Mouse (Mus musculus): ENCODE data around the gene Ube2r2. TPM values are rescaled to one million over a fixed set of nuclear protein-coding genes. Genes with fewer than 3 reads are reported as not detected.

The Ube2r2 gene
- total and polyA plus RNA-seq, 2 experiments = 30.4 to 40.4 TPM

- peaks cover 42% of the 10 kb centered on the region; the same call in 1 of the 2 replicates for H3K79me2 ChIP-seq (ENCODE audit: control insufficient read depth, insufficient read depth, low read length)
- no peak overlapping the region for H3K4me3 ChIP-seq (ENCODE audit: insufficient read depth, low read depth, low read length)
- no peaks in the 10 kb centered on the region; the same call in 1 of the 2 replicates for H3K36me3 ChIP-seq (ENCODE audit: control insufficient read depth, insufficient read depth, low read length)
- DNase-seq (ENCODE audit: extremely low read depth, low read depth, low spot score) = peak; percentile 89
- H3K4me1 ChIP-seq (ENCODE audit: control insufficient read depth, insufficient read depth, low read length) = peaks cover 33% of the 10 kb centered on the region
- no peak overlapping the region for H3K9ac ChIP-seq (ENCODE audit: low read depth, low read length)
- peak overlapping the region; percentile 60 for H3K27ac ChIP-seq (replicated peaks; ENCODE audit: insufficient read depth, low read depth, low read length)
- WGBS = 41% methylated on average over 2 of the region's 2 CpGs
- TF ChIP-seq POLR2A (IDR thresholded peaks at IDR 0.05; ENCODE audit: extremely low read depth, insufficient read depth, low read length) (no peak), CTCF (IDR thresholded peaks at IDR 0.05; ENCODE audit: low read depth, low read length) (no peak)
- no peaks in the 10 kb centered on the region for H3K27me3 ChIP-seq (ENCODE audit: control insufficient read depth, insufficient read depth, low read length)
Observed at GRCm38 (mm10) chr4:41142601-41143000, 7.1 kb downstream of the Ube2r2 start.

- WGBS = 93% methylated on average over 3 of the region's 3 CpGs
- Histone ChIP-seq H3K27ac (replicated peaks; ENCODE audit: insufficient read depth, low read depth, low read length) (no peak overlapping the region), H3K4me3 (ENCODE audit: insufficient read depth, low read depth, low read length) (no peak overlapping the region)
Observed at GRCm38 (mm10) chr4:41149891-41150290, 14.3 kb downstream of the Ube2r2 start.

GRCm38 (mm10) chr4:41151186-41151585, 15.6 kb downstream of the Ube2r2 start:
- no peak overlapping the region for H3K4me3 ChIP-seq (ENCODE audit: insufficient read depth, low read depth, low read length)
- no peak overlapping the region for H3K9ac ChIP-seq (ENCODE audit: low read depth, low read length)
- H3K79me2 ChIP-seq (ENCODE audit: control insufficient read depth, insufficient read depth, low read length) = peaks cover 31% of the 10 kb centered on the region
- TF ChIP-seq CTCF (IDR thresholded peaks at IDR 0.05; ENCODE audit: low read depth, low read length) = no peak
- no peak for TF ChIP-seq POLR2A (IDR thresholded peaks at IDR 0.05; ENCODE audit: extremely low read depth, insufficient read depth, low read length)
- no peaks in the 10 kb centered on the region for H3K36me3 ChIP-seq (ENCODE audit: control insufficient read depth, insufficient read depth, low read length)
- H3K4me1 ChIP-seq (ENCODE audit: control insufficient read depth, insufficient read depth, low read length) = peaks cover 16% of the 10 kb centered on the region; the same call in 1 of the 2 replicates
- H3K27me3 ChIP-seq (ENCODE audit: control insufficient read depth, insufficient read depth, low read length) = no peaks in the 10 kb centered on the region
- no peak overlapping the region for H3K27ac ChIP-seq (replicated peaks; ENCODE audit: insufficient read depth, low read depth, low read length)
- DNase-seq (ENCODE audit: extremely low read depth, low read depth, low spot score) = no peak
- WGBS = 94% methylated on average over 7 of the region's 7 CpGs

More at GRCm38 (mm10) chr4:41149891-41150290, 14.3 kb downstream of the Ube2r2 start:
- H3K27me3 ChIP-seq (ENCODE audit: control insufficient read depth, insufficient read depth, low read length) = no peaks in the 10 kb centered on the region
- H3K36me3 ChIP-seq (ENCODE audit: control insufficient read depth, insufficient read depth, low read length) = no peaks in the 10 kb centered on the region
- H3K79me2 ChIP-seq (ENCODE audit: control insufficient read depth, insufficient read depth, low read length) = peaks cover 35% of the 10 kb centered on the region
- TF ChIP-seq POLR2A (IDR thresholded peaks at IDR 0.05; ENCODE audit: extremely low read depth, insufficient read depth, low read length) (no peak), CTCF (IDR thresholded peaks at IDR 0.05; ENCODE audit: low read depth, low read length) (no peak)
- no peak for DNase-seq (ENCODE audit: extremely low read depth, low read depth, low spot score)
- H3K9ac ChIP-seq (ENCODE audit: low read depth, low read length) = no peak overlapping the region
- H3K4me1 ChIP-seq (ENCODE audit: control insufficient read depth, insufficient read depth, low read length) = peaks cover 19% of the 10 kb centered on the region

- Histone ChIP-seq H3K27ac (replicated peaks; ENCODE audit: insufficient read depth, low read depth, low read length) (no peak overlapping the region), H3K4me3 (ENCODE audit: insufficient read depth, low read depth, low read length) (no peak overlapping the region), H3K9ac (ENCODE audit: low read depth, low read length) (no peak overlapping the region), H3K27me3 (ENCODE audit: control insufficient read depth, insufficient read depth, low read length) (no peaks in the 10 kb centered on the region), H3K4me1 (ENCODE audit: control insufficient read depth, insufficient read depth, low read length) (peaks cover 16% of the 10 kb centered on the region), H3K79me2 (ENCODE audit: control insufficient read depth, insufficient read depth, low read length) (peaks cover 37% of the 10 kb centered on the region), H3K36me3 (ENCODE audit: control insufficient read depth, insufficient read depth, low read length) (no peaks in the 10 kb centered on the region; the same call in 1 of the 2 replicates)
- WGBS = 70% methylated on average over 3 of the region's 3 CpGs
- DNase-seq (ENCODE audit: extremely low read depth, low read depth, low spot score) = no peak
- TF ChIP-seq POLR2A (IDR thresholded peaks at IDR 0.05; ENCODE audit: extremely low read depth, insufficient read depth, low read length) = no peak
Observed at GRCm38 (mm10) chr4:41153146-41153545, 17.6 kb downstream of the Ube2r2 start.

GRCm38 (mm10) chr4:41156961-41157360, 21.4 kb downstream of the Ube2r2 start:
- Histone ChIP-seq H3K27me3 (ENCODE audit: control insufficient read depth, insufficient read depth, low read length) (no peaks in the 10 kb centered on the region), H3K36me3 (ENCODE audit: control insufficient read depth, insufficient read depth, low read length) (peaks cover 1% of the 10 kb centered on the region; the same call in 1 of the 2 replicates), H3K4me1 (ENCODE audit: control insufficient read depth, insufficient read depth, low read length) (peaks cover 14% of the 10 kb centered on the region), H3K9ac (ENCODE audit: low read depth, low read length) (no peak overlapping the region), H3K27ac (replicated peaks; ENCODE audit: insufficient read depth, low read depth, low read length) (no peak overlapping the region), H3K79me2 (ENCODE audit: control insufficient read depth, insufficient read depth, low read length) (peaks cover 43% of the 10 kb centered on the region), H3K4me3 (ENCODE audit: insufficient read depth, low read depth, low read length) (no peak overlapping the region)
- WGBS = 81% methylated on average over 9 of the region's 9 CpGs
- TF ChIP-seq POLR2A (IDR thresholded peaks at IDR 0.05; ENCODE audit: extremely low read depth, insufficient read depth, low read length) (no peak), CTCF (IDR thresholded peaks at IDR 0.05; ENCODE audit: low read depth, low read length) (no peak)
- DNase-seq (ENCODE audit: extremely low read depth, low read depth, low spot score) = no peak

- TF ChIP-seq CTCF (IDR thresholded peaks at IDR 0.05; ENCODE audit: low read depth, low read length) (no peak), POLR2A (IDR thresholded peaks at IDR 0.05; ENCODE audit: extremely low read depth, insufficient read depth, low read length) (no peak)
- 91% methylated on average over 1 of the region's 1 CpGs for WGBS
- no peaks in the 10 kb centered on the region for H3K27me3 ChIP-seq (ENCODE audit: control insufficient read depth, insufficient read depth, low read length)
- no peak overlapping the region for H3K27ac ChIP-seq (replicated peaks; ENCODE audit: insufficient read depth, low read depth, low read length)
- DNase-seq (ENCODE audit: extremely low read depth, low read depth, low spot score) = no peak
- no peak overlapping the region for H3K9ac ChIP-seq (ENCODE audit: low read depth, low read length)
- H3K4me3 ChIP-seq (ENCODE audit: insufficient read depth, low read depth, low read length) = no peak overlapping the region
- H3K4me1 ChIP-seq (ENCODE audit: control insufficient read depth, insufficient read depth, low read length) = peaks cover 9% of the 10 kb centered on the region
- H3K79me2 ChIP-seq (ENCODE audit: control insufficient read depth, insufficient read depth, low read length) = peaks cover 39% of the 10 kb centered on the region
- peaks cover 1% of the 10 kb centered on the region; the same call in 1 of the 2 replicates for H3K36me3 ChIP-seq (ENCODE audit: control insufficient read depth, insufficient read depth, low read length)
Observed at GRCm38 (mm10) chr4:41158251-41158650, 22.7 kb downstream of the Ube2r2 start.

All from liver, adult 2 months (tissue).